Mouse (Mus musculus): ENCODE data around the gene Trdmt1. TPM values are rescaled to one million over a fixed set of nuclear protein-coding genes. Genes with fewer than 3 reads are reported as not detected.

Trdmt1 gene
- total and polyA plus RNA-seq, 2 experiments, result 0.83 to 3.9 TPM

GRCm38 (mm10) chr2:13500298-13500999 lies 44.0 kb downstream of the Trdmt1 start:
- H3K27ac ChIP-seq (replicated peaks; ENCODE audit: insufficient read depth, low read depth, low read length), result no peak overlapping the region
- no peaks in the 10 kb centered on the region for H3K27me3 ChIP-seq (ENCODE audit: control insufficient read depth, insufficient read depth, low read length)
- H3K36me3 ChIP-seq (ENCODE audit: control insufficient read depth, insufficient read depth, low read length), result no peaks in the 10 kb centered on the region
- no peak overlapping the region for H3K9ac ChIP-seq (ENCODE audit: low read depth, low read length)
- H3K4me3 ChIP-seq (ENCODE audit: insufficient read depth, low read depth, low read length), result no peak overlapping the region
- H3K4me1 ChIP-seq (ENCODE audit: control insufficient read depth, insufficient read depth, low read length), result peaks cover 2% of the 10 kb centered on the region; the same call in 1 of the 2 replicates
- no peak for TF ChIP-seq CTCF (IDR thresholded peaks at IDR 0.05; ENCODE audit: low read depth, low read length)
- no peak for TF ChIP-seq POLR2A (IDR thresholded peaks at IDR 0.05; ENCODE audit: extremely low read depth, insufficient read depth, low read length)
- no peak for DNase-seq (ENCODE audit: extremely low read depth, low read depth, low spot score)
- 93% methylated on average over 5 of the region's 5 CpGs for WGBS
- no peaks in the 10 kb centered on the region for H3K79me2 ChIP-seq (ENCODE audit: control insufficient read depth, insufficient read depth, low read length)

GRCm38 (mm10) chr2:13499196-13499595 lies 45.3 kb downstream of the Trdmt1 start:
- Histone ChIP-seq H3K79me2 (ENCODE audit: control insufficient read depth, insufficient read depth, low read length) (no peaks in the 10 kb centered on the region), H3K9ac (ENCODE audit: low read depth, low read length) (no peak overlapping the region), H3K36me3 (ENCODE audit: control insufficient read depth, insufficient read depth, low read length) (no peaks in the 10 kb centered on the region), H3K4me3 (ENCODE audit: insufficient read depth, low read depth, low read length) (no peak overlapping the region), H3K27ac (replicated peaks; ENCODE audit: insufficient read depth, low read depth, low read length) (no peak overlapping the region), H3K4me1 (ENCODE audit: control insufficient read depth, insufficient read depth, low read length) (peaks cover 2% of the 10 kb centered on the region; the same call in 1 of the 2 replicates), H3K27me3 (ENCODE audit: control insufficient read depth, insufficient read depth, low read length) (no peaks in the 10 kb centered on the region)
- 85% methylated on average over 7 of the region's 7 CpGs for WGBS
- DNase-seq (ENCODE audit: extremely low read depth, low read depth, low spot score), result no peak
- no peak for TF ChIP-seq CTCF (IDR thresholded peaks at IDR 0.05; ENCODE audit: low read depth, low read length)
- TF ChIP-seq POLR2A (IDR thresholded peaks at IDR 0.05; ENCODE audit: extremely low read depth, insufficient read depth, low read length), result no peak

GRCm38 (mm10) chr2:13496087-13496486 lies 48.4 kb downstream of the Trdmt1 start:
- peaks cover 2% of the 10 kb centered on the region; the same call in 1 of the 2 replicates for H3K4me1 ChIP-seq (ENCODE audit: control insufficient read depth, insufficient read depth, low read length)
- DNase-seq (ENCODE audit: extremely low read depth, low read depth, low spot score), result no peak
- no peaks in the 10 kb centered on the region for H3K36me3 ChIP-seq (ENCODE audit: control insufficient read depth, insufficient read depth, low read length)
- no peaks in the 10 kb centered on the region for H3K27me3 ChIP-seq (ENCODE audit: control insufficient read depth, insufficient read depth, low read length)
- no peak overlapping the region for H3K27ac ChIP-seq (replicated peaks; ENCODE audit: insufficient read depth, low read depth, low read length)
- no peak for TF ChIP-seq CTCF (IDR thresholded peaks at IDR 0.05; ENCODE audit: low read depth, low read length)
- TF ChIP-seq POLR2A (IDR thresholded peaks at IDR 0.05; ENCODE audit: extremely low read depth, insufficient read depth, low read length), result no peak
- H3K4me3 ChIP-seq (ENCODE audit: insufficient read depth, low read depth, low read length), result no peak overlapping the region
- H3K79me2 ChIP-seq (ENCODE audit: control insufficient read depth, insufficient read depth, low read length), result no peaks in the 10 kb centered on the region
- WGBS, result 50% methylated on average over 2 of the region's 2 CpGs
- no peak overlapping the region for H3K9ac ChIP-seq (ENCODE audit: low read depth, low read length)

- no peak for DNase-seq (ENCODE audit: extremely low read depth, low read depth, low spot score)
- no peaks in the 10 kb centered on the region for H3K27me3 ChIP-seq (ENCODE audit: control insufficient read depth, insufficient read depth, low read length)
- no peak overlapping the region for H3K4me3 ChIP-seq (ENCODE audit: insufficient read depth, low read depth, low read length)
- WGBS, result 95% methylated on average over 4 of the region's 4 CpGs
- H3K27ac ChIP-seq (replicated peaks; ENCODE audit: insufficient read depth, low read depth, low read length), result no peak overlapping the region
- H3K4me1 ChIP-seq (ENCODE audit: control insufficient read depth, insufficient read depth, low read length), result peaks cover 2% of the 10 kb centered on the region; the same call in 1 of the 2 replicates
- H3K79me2 ChIP-seq (ENCODE audit: control insufficient read depth, insufficient read depth, low read length), result no peaks in the 10 kb centered on the region
- TF ChIP-seq POLR2A (IDR thresholded peaks at IDR 0.05; ENCODE audit: extremely low read depth, insufficient read depth, low read length) (no peak), CTCF (IDR thresholded peaks at IDR 0.05; ENCODE audit: low read depth, low read length) (no peak)
- no peaks in the 10 kb centered on the region for H3K36me3 ChIP-seq (ENCODE audit: control insufficient read depth, insufficient read depth, low read length)
- H3K9ac ChIP-seq (ENCODE audit: low read depth, low read length), result no peak overlapping the region
Measured at GRCm38 (mm10) chr2:13492927-13493326, 51.5 kb downstream of the Trdmt1 start.

- WGBS, result 56% methylated on average over 8 of the region's 8 CpGs
- no peak within 1 kb of the TSS for H3K9ac ChIP-seq (ENCODE audit: low read depth, low read length)
- H3K36me3 ChIP-seq (ENCODE audit: control insufficient read depth, insufficient read depth, low read length), result no peaks in the 10 kb centered on the region
- peaks cover 2% of the 10 kb centered on the region; the same call in 1 of the 2 replicates for H3K4me1 ChIP-seq (ENCODE audit: control insufficient read depth, insufficient read depth, low read length)
- TF ChIP-seq POLR2A (IDR thresholded peaks at IDR 0.05; ENCODE audit: extremely low read depth, insufficient read depth, low read length) (no peak), CTCF (IDR thresholded peaks at IDR 0.05; ENCODE audit: low read depth, low read length) (no peak)
- H3K27me3 ChIP-seq (ENCODE audit: control insufficient read depth, insufficient read depth, low read length), result no peaks in the 10 kb centered on the region
- no peaks in the 10 kb centered on the region for H3K79me2 ChIP-seq (ENCODE audit: control insufficient read depth, insufficient read depth, low read length)
- no peak within 1 kb of the TSS for H3K4me3 ChIP-seq (ENCODE audit: insufficient read depth, low read depth, low read length)
- no peak for DNase-seq (ENCODE audit: extremely low read depth, low read depth, low spot score)
- H3K27ac ChIP-seq (replicated peaks; ENCODE audit: insufficient read depth, low read depth, low read length), result no peak within 1 kb of the TSS
Measured at GRCm38 (mm10) chr2:13491734-13492133, 52.7 kb downstream of the Trdmt1 start, which contains the start of gene Cubn. Gene Cubn, minus strand, starts transcription at chr2:13491813.

GRCm38 (mm10) chr2:13490480-13490879 lies 54.0 kb downstream of the Trdmt1 start:
- Histone ChIP-seq H3K36me3 (ENCODE audit: control insufficient read depth, insufficient read depth, low read length) (no peaks in the 10 kb centered on the region), H3K4me1 (ENCODE audit: control insufficient read depth, insufficient read depth, low read length) (no peaks in the 10 kb centered on the region), H3K4me3 (ENCODE audit: insufficient read depth, low read depth, low read length) (no peak overlapping the region), H3K27ac (replicated peaks; ENCODE audit: insufficient read depth, low read depth, low read length) (no peak overlapping the region), H3K9ac (ENCODE audit: low read depth, low read length) (no peak overlapping the region), H3K79me2 (ENCODE audit: control insufficient read depth, insufficient read depth, low read length) (no peaks in the 10 kb centered on the region), H3K27me3 (ENCODE audit: control insufficient read depth, insufficient read depth, low read length) (no peaks in the 10 kb centered on the region)
- TF ChIP-seq POLR2A (IDR thresholded peaks at IDR 0.05; ENCODE audit: extremely low read depth, insufficient read depth, low read length), result no peak
- TF ChIP-seq CTCF (IDR thresholded peaks at IDR 0.05; ENCODE audit: low read depth, low read length), result no peak
- DNase-seq (ENCODE audit: extremely low read depth, low read depth, low spot score), result no peak
- WGBS, result 91% methylated on average over 2 of the region's 2 CpGs

All from liver, adult 2 months (tissue).